Mouse (Mus musculus) neural tube, embryonic 15.5 days (tissue): ENCODE results near the gene BC004004. TPM values are rescaled to one million over a fixed set of nuclear protein-coding genes. Genes with fewer than 3 reads are reported as not detected.
"Not testable (repeated sequence)": the region's sequence is repeated elsewhere in the genome, so short reads cannot be mapped to it uniquely, and the experiment has no call there.

Experiments used
- ATAC-seq: fragments of 200-750 bp; cut with Nextera tagmentation; 2 replicates; pipeline ENCODE4 v1.8.0; 2017; ENCODE audit warnings: mild to moderate bottlenecking, moderate TSS enrichment, moderate library complexity; ENCODE audit not compliant: low FRiP score
- H3K27ac ChIP-seq: fragments of 300-500 bp; sonication (generic); replicated peaks from 2 replicates; pipeline ENCODE4 v1.5.1; 2015; ENCODE audit warnings: mild to moderate bottlenecking, inconsistent platforms
- H3K27me3 ChIP-seq: fragments of 300-500 bp; sonication (generic); replicated peaks from 2 replicates; pipeline ENCODE4 v1.6.1; 2015; ENCODE audit warnings: inconsistent platforms
- H3K36me3 ChIP-seq: fragments of 300-500 bp; sonication (generic); 2 replicates; pipeline ENCODE4 v1.6.1; 2015; ENCODE audit warnings: inconsistent platforms
- H3K4me1 ChIP-seq: fragments of 300-500 bp; sonication (generic); 2 replicates; pipeline ENCODE4 v1.6.1; 2015; ENCODE audit warnings: inconsistent platforms
- H3K4me2 ChIP-seq: fragments of 300-500 bp; sonication (generic); 2 replicates; pipeline ENCODE4 v1.6.1; 2015; ENCODE audit warnings: inconsistent platforms, mild to moderate bottlenecking, moderate library complexity
- H3K4me3 ChIP-seq: fragments of 300-500 bp; sonication (generic); replicated peaks from 2 replicates; pipeline ENCODE4 v1.5.1; 2015; ENCODE audit warnings: mild to moderate bottlenecking, inconsistent platforms
- H3K9ac ChIP-seq: fragments of 300-500 bp; sonication (generic); replicated peaks from 2 replicates; pipeline ENCODE4 v1.6.1; 2015; ENCODE audit warnings: mild to moderate bottlenecking, inconsistent platforms
- H3K9me3 ChIP-seq: fragments of 300-500 bp; sonication (generic); replicated peaks from 2 replicates; pipeline ENCODE4 v1.6.1; 2016; ENCODE audit warnings: inconsistent platforms
- WGBS: fragments of 180-500 bp; shearing (Covaris S2); methylation state at CpG from one replicate; pipeline ENCODE4 v1.1.7; 2015; ENCODE audit warnings: mixed read lengths; 5-methylcytosine and 5-hydroxymethylcytosine counted together
- polyA plus RNA-seq: library from polyadenylated mRNA; unstranded; fragments of >200 nt; fragmentation: Nextera tagmentation; extraction: Ambion mirVana; gene quantifications from 2 replicates; pipeline ENCODE4 v1.2.1, GENCODE M21; 2015

BC004004 gene
- polyA plus RNA-seq, 1 experiment from 2014 or later: 116 TPM

DNA sequence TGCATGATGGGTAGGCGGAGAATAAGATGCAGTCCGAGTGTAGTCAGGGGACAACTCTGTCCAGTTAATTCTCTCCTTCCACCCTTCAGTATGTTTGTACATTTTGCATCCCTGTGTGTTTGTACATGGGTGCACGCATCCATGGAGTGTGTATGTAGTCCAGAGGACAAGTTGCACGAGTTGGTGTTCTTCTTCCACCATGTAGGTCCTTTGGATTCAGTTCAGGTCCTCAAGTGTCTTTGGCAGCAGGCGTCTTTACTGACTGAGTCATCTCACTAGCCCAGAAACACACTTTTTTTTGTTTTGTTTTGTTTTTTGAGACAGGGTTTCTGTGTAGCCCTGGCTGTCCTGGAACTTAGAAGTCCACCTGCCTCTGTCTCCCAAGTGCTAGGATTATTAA is 74.7 kb downstream of the BC004004 start:
- peaks cover 42% of the 10 kb centered on the region for H3K36me3 ChIP-seq
- WGBS: 91% methylated on average over 5 of the region's 5 CpGs

DNA sequence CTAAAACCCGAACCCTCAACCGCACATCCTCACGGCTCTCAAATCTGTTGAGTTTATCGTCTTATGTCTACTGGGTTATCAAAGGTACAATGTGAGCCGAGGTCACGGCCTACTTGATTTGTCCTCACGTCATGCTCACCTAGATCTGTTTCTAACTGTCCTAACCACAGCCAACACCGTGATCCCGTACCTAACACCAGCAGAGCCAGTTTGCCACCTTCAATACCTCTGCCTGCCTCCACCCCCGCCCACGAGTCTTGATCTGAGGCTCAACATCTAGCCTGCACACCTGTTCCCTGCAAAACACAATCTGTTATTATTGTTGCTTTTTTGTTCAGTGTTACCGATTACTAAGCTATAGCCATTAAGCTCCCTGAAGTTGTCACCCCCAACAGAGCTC is 76.7 kb downstream of the BC004004 start:
- Histone ChIP-seq H3K27me3 (no peaks in the 10 kb centered on the region), H3K4me1 (peaks cover 53% of the 10 kb centered on the region), H3K4me2 (peak overlapping the region; percentile 69), H3K9ac (peak overlapping the region; percentile 90; the same call in 1 of the 2 replicates), H3K27ac (no peak overlapping the region; the same call in 1 of the 2 replicates), H3K36me3 (peaks cover 22% of the 10 kb centered on the region), H3K9me3 (no peaks in the 10 kb centered on the region), H3K4me3 (peak overlapping the region; percentile 89; the same call in 1 of the 2 replicates)
- 96% methylated on average over 12 of the region's 12 CpGs for WGBS
- no peak for ATAC-seq

More for the DNA sequence above, 74.7 kb downstream of the BC004004 start:
- Histone ChIP-seq H3K4me3 (no peak overlapping the region), H3K27ac (no peak overlapping the region), H3K4me1 (peaks cover 70% of the 10 kb centered on the region), H3K27me3 (no peaks in the 10 kb centered on the region), H3K9me3 (no peaks in the 10 kb centered on the region), H3K9ac (no peak overlapping the region), H3K4me2 (no peak overlapping the region)
- ATAC-seq: no peak

DNA sequence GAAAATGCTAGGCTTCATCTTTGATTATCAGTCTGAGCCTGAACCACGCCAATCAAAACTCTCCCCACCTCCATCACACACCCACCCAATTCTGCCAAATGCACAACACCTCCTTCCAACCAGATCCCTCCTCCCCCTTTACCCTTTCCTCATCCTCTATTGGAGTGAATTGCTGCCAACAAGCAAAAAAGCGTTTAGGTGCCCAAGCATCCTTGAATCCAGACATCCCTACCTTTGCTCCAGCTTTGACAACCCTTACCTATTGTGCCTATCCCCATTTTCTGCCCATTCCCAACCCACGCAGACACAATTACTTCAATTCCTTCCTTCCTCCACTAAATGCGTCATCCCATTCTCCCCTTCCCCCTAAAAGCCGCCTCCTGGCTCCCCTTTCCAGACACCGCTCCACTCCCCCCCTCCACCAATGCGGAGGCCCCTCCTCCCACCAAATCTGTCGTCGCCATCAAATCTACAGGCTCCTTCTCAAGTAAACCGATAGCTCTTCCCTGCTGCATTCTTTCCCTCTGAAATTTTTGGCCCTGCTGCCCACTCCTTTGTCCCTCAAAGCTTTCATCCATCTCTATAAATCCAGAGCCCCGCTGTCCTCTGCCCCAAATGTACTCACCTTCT is 78.0 kb downstream of the BC004004 start:
- ATAC-seq: peak; percentile 22; the same call in 1 of the 2 replicates
- Histone ChIP-seq H3K27me3 (no peaks in the 10 kb centered on the region), H3K27ac (peak overlapping the region; percentile 89), H3K9ac (peak overlapping the region; percentile 90), H3K36me3 (peaks cover 20% of the 10 kb centered on the region), H3K4me1 (peaks cover 44% of the 10 kb centered on the region), H3K4me2 (peak overlapping the region; percentile 69), H3K4me3 (peak overlapping the region; percentile 89), H3K9me3 (no peaks in the 10 kb centered on the region)
- 2% methylated on average over 11 of the region's 11 CpGs for WGBS

DNA sequence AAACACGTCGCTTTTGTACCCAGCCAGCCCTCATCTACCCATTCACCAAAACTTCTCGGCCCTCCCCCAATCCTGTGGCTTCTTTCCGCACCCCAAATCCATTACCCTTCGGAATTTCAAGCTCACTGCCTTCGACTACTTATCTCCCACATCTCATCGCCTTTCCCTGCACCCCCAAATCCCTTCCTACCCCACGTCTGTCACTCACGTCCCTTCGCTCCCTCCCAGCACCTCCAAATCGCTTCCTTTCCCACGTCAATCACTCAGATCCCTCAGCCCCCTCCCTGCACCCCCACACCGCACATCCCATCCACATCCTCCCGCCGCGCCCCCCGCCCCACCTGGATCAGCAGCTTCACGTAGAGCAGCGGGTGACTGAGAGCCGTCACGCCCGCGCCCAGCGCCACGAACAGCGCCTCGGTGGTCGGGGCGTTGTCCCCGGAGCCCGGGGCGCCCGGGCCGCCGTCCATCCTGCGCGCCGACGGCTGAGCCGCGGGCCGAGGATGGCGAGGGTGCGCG is 78.6 kb downstream of the BC004004 start:
- Histone ChIP-seq H3K27me3 (no peaks in the 10 kb centered on the region), H3K4me1 (peaks cover 38% of the 10 kb centered on the region), H3K36me3 (peaks cover 20% of the 10 kb centered on the region), H3K27ac (peak overlapping the region; percentile 89), H3K4me2 (peak overlapping the region; percentile 69), H3K9ac (peak overlapping the region; percentile 90), H3K4me3 (peak overlapping the region; percentile 89), H3K9me3 (no peaks in the 10 kb centered on the region)
- WGBS: under 1% methylated on average over 44 of the region's 45 CpGs
- peak; percentile 68 for ATAC-seq

DNA sequence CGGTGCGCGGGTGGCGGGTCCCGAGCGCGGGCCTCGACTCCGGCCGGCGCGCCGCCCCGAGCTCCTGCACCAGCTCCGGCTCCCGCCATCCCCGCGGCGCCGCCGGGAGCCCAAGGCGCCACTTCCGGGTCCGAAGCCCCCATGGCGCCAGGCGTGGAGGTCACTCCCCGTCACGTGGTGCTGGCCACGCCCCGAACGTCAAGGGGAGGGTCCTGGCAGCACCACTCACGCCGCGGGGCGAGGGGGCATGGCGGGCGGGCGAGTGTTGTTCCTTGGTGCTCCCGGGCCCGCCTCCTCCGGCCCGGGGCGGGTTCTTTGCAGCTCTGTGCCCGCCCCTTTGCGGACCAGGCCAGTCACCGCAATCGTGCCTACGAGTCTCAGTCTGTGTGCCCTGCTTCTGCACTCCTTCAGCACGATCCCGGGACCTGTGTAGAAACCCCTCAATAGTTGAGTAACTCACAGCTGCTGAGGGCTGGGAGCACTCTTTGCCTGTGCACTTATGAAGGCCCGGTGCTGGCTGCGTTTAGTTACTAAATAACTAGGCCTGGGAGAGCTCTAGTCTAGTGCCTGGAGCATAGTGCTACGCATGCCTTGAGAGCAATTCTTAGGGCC is 79.2 kb downstream of the BC004004 start, which contains the start of gene Mtch1:
Mtch1 (minus strand) TSS at position 290 of the 612 bp plus-strand sequence.
- Histone ChIP-seq H3K27ac (peak within 1 kb of the TSS; percentile 89), H3K36me3 (peaks cover 16% of the 10 kb centered on the region), H3K4me1 (peaks cover 33% of the 10 kb centered on the region), H3K4me3 (peak within 1 kb of the TSS; percentile 89), H3K9ac (peak within 1 kb of the TSS; percentile 90), H3K9me3 (no peaks in the 10 kb centered on the region), H3K27me3 (no peaks in the 10 kb centered on the region), H3K4me2 (peak within 1 kb of the TSS; percentile 69)
- 1% methylated on average over 52 of the region's 53 CpGs for WGBS
- ATAC-seq: peak; percentile 94

DNA sequence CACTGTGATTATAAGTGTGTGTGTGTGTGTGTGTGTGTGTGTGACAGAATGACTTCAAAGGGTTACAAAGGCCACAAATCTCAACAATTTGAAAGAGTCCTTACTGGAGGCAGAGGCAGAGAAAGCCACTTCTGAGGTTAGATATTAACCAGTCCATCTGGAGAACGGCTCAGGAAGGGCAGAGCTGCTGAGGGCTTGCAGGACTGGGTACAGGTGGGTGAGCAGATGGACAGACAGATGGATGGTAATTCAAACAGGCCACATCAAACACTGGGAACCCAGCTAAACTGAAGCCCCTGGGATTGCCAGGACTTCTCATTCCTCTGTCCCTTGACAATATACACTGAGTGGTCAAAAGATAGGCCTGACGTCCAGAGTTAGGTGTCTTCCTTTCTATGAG is 80.4 kb downstream of the BC004004 start:
- Histone ChIP-seq H3K4me2 (no peak overlapping the region), H3K27ac (no peak overlapping the region; the same call in 1 of the 2 replicates), H3K36me3 (peaks cover 4% of the 10 kb centered on the region; the same call in 1 of the 2 replicates), H3K27me3 (no peaks in the 10 kb centered on the region), H3K4me1 (peaks cover 28% of the 10 kb centered on the region), H3K9me3 (no peaks in the 10 kb centered on the region), H3K4me3 (no peak overlapping the region), H3K9ac (no peak overlapping the region)
- ATAC-seq: no peak
- WGBS: 59% methylated on average over 2 of the region's 2 CpGs

DNA sequence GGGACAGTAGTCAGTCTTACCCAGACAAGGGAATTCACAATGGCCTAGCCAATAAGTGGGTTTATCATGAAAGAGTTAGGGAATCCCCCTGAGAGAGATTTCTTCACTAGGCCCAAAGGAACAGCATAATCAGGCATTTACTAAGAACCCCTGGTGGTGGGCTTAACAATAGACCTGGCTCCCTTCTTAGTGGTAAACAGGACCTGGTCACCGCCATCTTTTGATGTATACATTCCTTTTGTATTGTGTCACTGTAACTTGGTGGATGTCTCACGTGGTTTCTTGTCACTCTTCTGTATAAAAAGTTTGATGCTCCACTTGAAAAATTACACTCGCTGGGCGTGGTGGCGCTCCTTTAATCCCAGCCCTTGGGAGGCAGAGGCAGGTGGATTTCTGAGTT is 82.5 kb downstream of the BC004004 start:
- WGBS: 64% methylated on average over 5 of the region's 5 CpGs
- not testable (repeated sequence) for H3K27ac ChIP-seq, H3K27me3 ChIP-seq, H3K9ac ChIP-seq, H3K4me3 ChIP-seq, H3K4me2 ChIP-seq, H3K36me3 ChIP-seq, ATAC-seq, H3K9me3 ChIP-seq
- peaks cover 28% of the 10 kb centered on the region for H3K4me1 ChIP-seq

DNA sequence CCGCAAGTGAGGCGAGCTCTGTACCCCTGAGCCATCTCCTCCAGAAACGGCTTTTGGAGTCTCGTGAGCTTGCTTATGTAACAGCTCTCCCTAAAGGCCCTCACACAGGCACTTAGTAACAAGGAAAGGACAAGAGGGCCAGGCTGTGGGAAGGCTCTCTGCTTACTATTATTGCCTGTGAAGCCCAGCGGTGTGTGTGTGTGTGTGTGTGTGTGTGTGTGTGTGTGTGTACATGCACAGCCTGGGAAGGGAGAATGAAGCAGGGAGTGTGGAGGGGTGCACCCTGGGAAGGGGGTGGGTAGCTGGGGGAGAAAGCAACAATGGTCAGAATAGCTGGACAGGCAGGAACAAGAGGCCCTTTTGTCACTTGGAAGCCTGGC is 86.9 kb downstream of the BC004004 start:
- Histone ChIP-seq H3K27me3 (no peaks in the 10 kb centered on the region), H3K27ac (peak overlapping the region; percentile 96), H3K4me2 (0 out of 2 replicates have a peak overlapping the region, but pooled peaks have one; percentile 72), H3K4me3 (no peak overlapping the region), H3K4me1 (peaks cover 29% of the 10 kb centered on the region), H3K9me3 (no peaks in the 10 kb centered on the region), H3K36me3 (no peaks in the 10 kb centered on the region), H3K9ac (peak overlapping the region; percentile 53; the same call in 1 of the 2 replicates)
- ATAC-seq: peak; percentile 28
- 12% methylated on average over 5 of the region's 5 CpGs for WGBS

DNA sequence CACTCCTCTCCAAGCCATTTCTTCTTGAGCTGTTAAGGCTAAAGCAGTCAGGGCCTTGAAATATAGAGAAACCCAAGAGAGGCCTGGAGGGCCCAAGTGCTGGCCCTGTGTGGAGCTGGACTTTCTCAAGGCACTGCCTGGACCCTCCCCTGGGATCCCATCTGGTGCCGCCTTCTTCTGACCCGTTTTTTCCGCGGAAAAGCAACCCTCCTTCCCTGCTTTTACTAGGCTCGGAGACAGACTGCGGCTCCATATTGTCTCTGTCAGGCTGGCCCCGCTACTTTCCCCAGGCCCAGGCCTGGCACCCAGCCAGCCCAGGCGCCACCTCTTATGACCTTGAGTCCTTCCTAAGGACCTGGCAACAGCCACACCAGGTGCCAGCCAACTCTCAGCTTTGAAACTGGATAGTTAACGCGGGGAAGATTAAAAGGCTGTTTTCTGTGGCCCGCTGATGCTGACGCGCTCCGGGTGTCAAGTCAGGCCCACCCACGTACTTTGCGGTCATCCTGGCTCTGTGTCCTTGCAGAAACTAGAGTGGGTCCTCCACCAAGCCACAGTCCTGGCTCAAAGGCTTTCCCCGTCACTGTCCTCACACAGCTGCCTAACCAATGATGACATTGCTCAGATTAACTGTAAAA is 87.4 kb downstream of the BC004004 start:
- peak; percentile 59 for ATAC-seq
- no peaks in the 10 kb centered on the region for H3K27me3 ChIP-seq
- H3K27ac ChIP-seq: peak overlapping the region; percentile 96
- H3K9ac ChIP-seq: peak overlapping the region; percentile 53
- H3K9me3 ChIP-seq: no peaks in the 10 kb centered on the region
- H3K4me3 ChIP-seq: peak overlapping the region; percentile 37
- 6% methylated on average over 17 of the region's 17 CpGs for WGBS
- no peaks in the 10 kb centered on the region for H3K36me3 ChIP-seq
- peak overlapping the region; percentile 72 for H3K4me2 ChIP-seq
- peaks cover 30% of the 10 kb centered on the region for H3K4me1 ChIP-seq

DNA sequence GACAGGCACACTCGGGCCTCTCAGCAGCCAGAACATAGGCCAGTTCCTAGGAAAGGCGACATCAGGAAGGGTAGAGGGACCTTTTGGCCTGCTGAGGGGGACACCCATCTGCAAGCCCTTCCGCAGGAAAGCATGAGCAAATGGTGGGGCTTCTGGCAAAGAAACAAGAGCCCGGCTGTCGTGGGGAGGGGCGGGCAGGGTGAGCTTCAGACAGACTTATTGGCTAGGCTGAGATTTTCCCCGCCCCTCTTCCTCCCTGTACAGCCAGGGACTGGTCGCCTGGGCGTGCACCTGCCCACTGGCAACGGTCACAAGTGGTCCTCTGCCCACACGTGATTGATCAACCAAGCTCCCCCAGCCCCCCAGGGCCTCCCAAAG is 87.9 kb downstream of the BC004004 start:
- no peaks in the 10 kb centered on the region for H3K27me3 ChIP-seq
- peak overlapping the region; percentile 37 for H3K4me3 ChIP-seq
- under 1% methylated on average over 11 of the region's 11 CpGs for WGBS
- H3K36me3 ChIP-seq: no peaks in the 10 kb centered on the region
- H3K9ac ChIP-seq: peak overlapping the region; percentile 53
- peak overlapping the region; percentile 72 for H3K4me2 ChIP-seq
- H3K4me1 ChIP-seq: peaks cover 32% of the 10 kb centered on the region
- peak overlapping the region; percentile 96 for H3K27ac ChIP-seq
- no peaks in the 10 kb centered on the region for H3K9me3 ChIP-seq
- ATAC-seq: peak; percentile 96

DNA sequence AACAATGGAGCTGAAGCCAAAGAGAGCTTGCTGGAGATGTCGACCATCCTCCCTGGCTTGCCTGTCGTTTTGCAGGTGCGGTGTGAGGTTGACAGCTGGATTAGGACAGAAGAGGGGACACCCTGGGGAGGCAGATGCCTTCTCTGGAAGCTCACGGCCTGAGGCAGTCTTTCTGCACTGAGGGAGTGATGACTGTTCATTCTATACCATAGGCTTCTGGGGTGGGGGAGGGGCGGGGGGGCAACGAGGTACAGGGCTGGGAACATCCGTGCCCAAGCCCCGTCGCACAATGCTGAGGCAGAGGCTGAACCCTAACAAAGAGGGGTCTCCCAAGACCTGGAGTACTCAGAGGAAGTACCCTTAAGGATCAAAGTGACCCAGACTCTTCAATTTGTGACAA is 88.3 kb downstream of the BC004004 start:
- Histone ChIP-seq H3K27ac (peak overlapping the region; percentile 96), H3K36me3 (no peaks in the 10 kb centered on the region), H3K9ac (peak overlapping the region; percentile 53), H3K9me3 (no peaks in the 10 kb centered on the region), H3K4me3 (peak overlapping the region; percentile 37), H3K4me1 (peaks cover 32% of the 10 kb centered on the region), H3K4me2 (peak overlapping the region; percentile 72), H3K27me3 (no peaks in the 10 kb centered on the region)
- ATAC-seq: peak; percentile 50
- 4% methylated on average over 9 of the region's 9 CpGs for WGBS
